Mouse (Mus musculus) heart, embryonic 10.5 days (tissue): ENCODE results near the gene Cyp2s1. TPM values are rescaled to one million over a fixed set of nuclear protein-coding genes. Genes with fewer than 3 reads are reported as not detected.
A peak's percentile ranks its signal among the peaks of the same experiment; 100 is the strongest.

Experiments used
- DNase-seq: peaks from one replicate; pipeline ENCODE4 v3.0.0-alpha.2; 2017; ENCODE audit warnings: low spot score
- H3K27ac ChIP-seq: fragments of 300-500 bp; sonication (generic); 2 replicates; pipeline ENCODE4 v1.5.1; 2016; ENCODE audit warnings: mild to moderate bottlenecking
- H3K27me3 ChIP-seq: fragments of 300-500 bp; sonication (generic); 2 replicates; pipeline ENCODE4 v1.6.1; 2016; ENCODE audit warnings: mild to moderate bottlenecking; ENCODE audit not compliant: poor library complexity, insufficient read depth, severe bottlenecking
- H3K36me3 ChIP-seq: fragments of 300-500 bp; sonication (generic); 2 replicates; pipeline ENCODE4 v1.6.1; 2016; ENCODE audit warnings: mild to moderate bottlenecking, moderate library complexity
- H3K4me1 ChIP-seq: fragments of 300-500 bp; sonication (generic); 2 replicates; pipeline ENCODE4 v1.6.1; 2016; ENCODE audit warnings: mild to moderate bottlenecking
- H3K4me3 ChIP-seq: fragments of 300-500 bp; sonication (generic); 2 replicates; pipeline ENCODE4 v1.5.1; 2016; ENCODE audit warnings: mild to moderate bottlenecking, moderate library complexity
- H3K9me3 ChIP-seq: fragments of 300-500 bp; sonication (generic); 2 replicates; pipeline ENCODE4 v1.6.1; 2016; ENCODE audit warnings: mild to moderate bottlenecking, moderate library complexity
- WGBS: fragments of 180-500 bp; shearing (Covaris S2); methylation state at CpG from one replicate; pipeline ENCODE4 v1.1.7; 2016; 5-methylcytosine and 5-hydroxymethylcytosine counted together
- polyA plus RNA-seq: library from polyadenylated mRNA; unstranded; fragments of >200 nt; fragmentation: Nextera tagmentation; extraction: Ambion mirVana; gene quantifications from 2 replicates; pipeline ENCODE4 v1.2.1, GENCODE M21; 2016

Gene Cyp2s1
- polyA plus RNA-seq, 1 experiment from 2014 or later = 5.5 TPM

- peaks cover 58% of the 10 kb centered on the region for H3K4me1 ChIP-seq
- H3K27ac ChIP-seq = peak overlapping the region; percentile 86; the same call in 1 of the 2 replicates
- 36% methylated on average over 4 of the region's 4 CpGs for WGBS
- peaks cover 10% of the 10 kb centered on the region; the same call in 1 of the 2 replicates for H3K36me3 ChIP-seq
- no peaks in the 10 kb centered on the region for H3K9me3 ChIP-seq
- H3K4me3 ChIP-seq = peak overlapping the region; percentile 68
- no peaks in the 10 kb centered on the region; the same call in 1 of the 2 replicates for H3K27me3 ChIP-seq
- DNase-seq = no peak
These were observed 29.7 kb downstream of the Cyp2s1 start for GRCm38 (mm10) chr7:25786974-25787373.

DNA sequence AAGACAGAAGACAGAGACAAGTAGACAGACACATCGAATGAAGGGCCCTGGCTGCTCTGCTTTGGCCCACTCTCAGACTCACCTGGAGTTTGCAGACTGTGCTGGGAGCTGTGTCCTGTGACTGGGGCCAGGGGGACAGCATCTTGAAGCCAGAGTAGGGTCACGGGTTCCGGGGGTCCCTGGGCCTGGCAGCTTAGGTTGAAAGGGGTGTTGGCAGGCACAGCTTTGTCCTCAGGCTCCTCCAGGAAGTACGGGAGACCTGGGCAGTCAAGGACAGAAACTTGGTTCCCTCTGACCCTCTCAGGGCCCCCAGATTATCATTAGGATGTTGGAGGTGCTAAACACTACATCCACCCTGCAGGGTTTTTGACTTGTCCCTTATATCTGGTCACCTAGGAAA lies 31.0 kb downstream of the Cyp2s1 start:
- no peak for DNase-seq
- 75% methylated on average over 4 of the region's 4 CpGs for WGBS
- peaks cover 10% of the 10 kb centered on the region; the same call in 1 of the 2 replicates for H3K36me3 ChIP-seq
- peaks cover 69% of the 10 kb centered on the region for H3K4me1 ChIP-seq
- no peaks in the 10 kb centered on the region; the same call in 1 of the 2 replicates for H3K27me3 ChIP-seq
- H3K27ac ChIP-seq = peak overlapping the region; percentile 17; the same call in 1 of the 2 replicates
- H3K9me3 ChIP-seq = no peaks in the 10 kb centered on the region
- H3K4me3 ChIP-seq = no peak overlapping the region

DNA sequence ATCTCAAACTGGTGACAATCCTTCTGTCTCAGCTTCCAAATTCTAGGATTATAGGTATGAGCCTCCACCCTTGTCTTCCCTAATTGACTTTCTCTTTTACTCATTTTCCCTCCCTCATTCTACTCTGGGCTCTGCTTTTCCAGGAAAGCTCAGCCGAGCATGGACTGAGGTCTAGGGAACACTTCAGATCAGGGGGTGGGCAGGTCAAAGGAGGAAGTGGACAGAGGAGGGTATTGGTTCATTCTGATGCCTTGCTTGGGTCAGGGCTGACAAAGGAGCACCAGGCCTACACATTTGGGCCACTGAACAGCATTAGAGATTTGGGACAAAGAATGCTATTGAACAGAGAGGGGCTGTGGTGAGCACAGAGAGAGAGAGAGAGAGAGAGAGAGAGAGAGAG lies 31.9 kb downstream of the Cyp2s1 start:
- Histone ChIP-seq H3K4me1 (peaks cover 72% of the 10 kb centered on the region), H3K36me3 (peaks cover 10% of the 10 kb centered on the region; the same call in 1 of the 2 replicates), H3K27ac (no peak overlapping the region; the same call in 1 of the 2 replicates), H3K27me3 (no peaks in the 10 kb centered on the region; the same call in 1 of the 2 replicates), H3K4me3 (no peak overlapping the region), H3K9me3 (no peaks in the 10 kb centered on the region)
- 48% methylated on average over 1 of the region's 1 CpGs for WGBS
- no peak for DNase-seq

- 34% methylated on average over 8 of the region's 8 CpGs for WGBS
- Histone ChIP-seq H3K27me3 (no peaks in the 10 kb centered on the region), H3K36me3 (peaks cover 11% of the 10 kb centered on the region; the same call in 1 of the 2 replicates), H3K9me3 (no peaks in the 10 kb centered on the region), H3K4me3 (no peak overlapping the region), H3K4me1 (peaks cover 67% of the 10 kb centered on the region), H3K27ac (peak overlapping the region; percentile 30; the same call in 1 of the 2 replicates)
- DNase-seq = no peak
These were observed 33.0 kb downstream of the Cyp2s1 start for GRCm38 (mm10) chr7:25783746-25784145.

DNA sequence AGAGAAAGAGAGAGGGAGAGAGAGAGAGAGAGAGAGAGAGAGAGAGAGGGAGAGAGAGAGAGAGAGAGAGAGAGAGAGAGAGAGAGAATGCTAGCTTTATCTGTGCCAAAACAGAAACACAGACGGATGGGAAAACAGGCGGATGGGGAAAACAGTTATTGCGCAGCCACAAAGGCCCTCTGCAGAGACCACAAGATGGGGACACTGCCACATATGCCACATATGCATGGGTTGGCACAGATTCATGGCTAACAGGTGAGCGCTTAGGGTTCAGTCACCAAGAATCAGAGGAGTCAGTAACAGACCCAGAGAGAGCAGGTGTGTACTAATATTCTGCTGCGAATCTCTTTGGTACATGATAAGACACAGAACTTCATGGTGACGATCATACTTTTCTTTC lies 34.0 kb downstream of the Cyp2s1 start:
- peaks cover 21% of the 10 kb centered on the region for H3K36me3 ChIP-seq
- H3K9me3 ChIP-seq = no peaks in the 10 kb centered on the region
- peaks cover 58% of the 10 kb centered on the region for H3K4me1 ChIP-seq
- no peak overlapping the region for H3K27ac ChIP-seq
- no peak for DNase-seq
- H3K4me3 ChIP-seq = no peak overlapping the region
- WGBS = 70% methylated on average over 6 of the region's 6 CpGs
- H3K27me3 ChIP-seq = no peaks in the 10 kb centered on the region

GRCm38 (mm10) chr7:25781937-25782610 lies 34.6 kb downstream of the Cyp2s1 start:
- Histone ChIP-seq H3K4me1 (peaks cover 51% of the 10 kb centered on the region), H3K36me3 (peaks cover 27% of the 10 kb centered on the region), H3K4me3 (peak overlapping the region; percentile 58), H3K9me3 (no peaks in the 10 kb centered on the region), H3K27me3 (no peaks in the 10 kb centered on the region), H3K27ac (peak overlapping the region; percentile 85)
- no peak for DNase-seq
- 40% methylated on average over 11 of the region's 11 CpGs for WGBS

DNA sequence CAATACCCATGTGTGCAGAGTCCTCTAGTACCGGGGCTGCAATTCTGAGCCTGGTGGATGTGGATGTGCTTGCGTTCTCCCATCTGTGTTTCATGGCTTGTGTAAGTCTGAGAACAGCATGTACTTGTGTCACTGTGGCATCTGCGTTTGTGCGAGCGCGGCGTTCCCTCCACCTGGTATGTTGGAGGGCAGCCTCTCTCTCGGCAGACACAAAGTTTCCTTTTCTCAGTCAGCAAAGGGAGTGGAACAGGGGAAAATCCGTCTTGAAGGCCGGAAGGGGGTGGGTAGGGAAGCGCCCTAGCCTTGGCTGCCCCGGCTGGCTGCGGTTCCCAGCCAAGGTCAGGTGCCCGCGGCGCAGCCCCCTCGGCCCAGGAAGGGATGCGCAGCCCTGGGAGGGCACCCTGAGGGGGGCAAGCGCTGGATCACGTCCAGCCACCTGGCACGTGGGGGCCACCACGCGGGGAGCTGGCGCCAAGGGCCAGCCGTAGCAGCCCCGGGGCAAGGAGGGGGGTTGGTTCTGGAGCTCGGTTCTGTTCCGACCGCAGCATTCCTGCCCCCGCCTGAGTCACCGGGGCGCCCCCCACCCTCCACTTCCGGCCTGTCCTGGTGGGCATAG lies 35.3 kb downstream of the Cyp2s1 start:
- WGBS = 10% methylated on average over 31 of the region's 33 CpGs
- H3K36me3 ChIP-seq = peaks cover 34% of the 10 kb centered on the region
- H3K27me3 ChIP-seq = no peaks in the 10 kb centered on the region
- H3K4me1 ChIP-seq = peaks cover 46% of the 10 kb centered on the region
- H3K4me3 ChIP-seq = peak overlapping the region; percentile 58
- no peaks in the 10 kb centered on the region for H3K9me3 ChIP-seq
- DNase-seq = no peak
- H3K27ac ChIP-seq = peak overlapping the region; percentile 85

- Histone ChIP-seq H3K27ac (no peak overlapping the region; the same call in 1 of the 2 replicates), H3K4me3 (no peak overlapping the region), H3K36me3 (peaks cover 38% of the 10 kb centered on the region), H3K9me3 (no peaks in the 10 kb centered on the region), H3K27me3 (no peaks in the 10 kb centered on the region), H3K4me1 (peaks cover 42% of the 10 kb centered on the region)
- DNase-seq = no peak
- WGBS = 50% methylated on average over 4 of the region's 4 CpGs
These were observed 36.0 kb downstream of the Cyp2s1 start for GRCm38 (mm10) chr7:25780753-25781152.

GRCm38 (mm10) chr7:25780021-25780420 lies 36.7 kb downstream of the Cyp2s1 start:
- peaks cover 40% of the 10 kb centered on the region for H3K4me1 ChIP-seq
- H3K4me3 ChIP-seq = no peak overlapping the region
- 83% methylated on average over 5 of the region's 5 CpGs for WGBS
- no peak for DNase-seq
- no peaks in the 10 kb centered on the region for H3K27me3 ChIP-seq
- no peaks in the 10 kb centered on the region for H3K9me3 ChIP-seq
- H3K36me3 ChIP-seq = peaks cover 37% of the 10 kb centered on the region
- H3K27ac ChIP-seq = no peak overlapping the region

DNA sequence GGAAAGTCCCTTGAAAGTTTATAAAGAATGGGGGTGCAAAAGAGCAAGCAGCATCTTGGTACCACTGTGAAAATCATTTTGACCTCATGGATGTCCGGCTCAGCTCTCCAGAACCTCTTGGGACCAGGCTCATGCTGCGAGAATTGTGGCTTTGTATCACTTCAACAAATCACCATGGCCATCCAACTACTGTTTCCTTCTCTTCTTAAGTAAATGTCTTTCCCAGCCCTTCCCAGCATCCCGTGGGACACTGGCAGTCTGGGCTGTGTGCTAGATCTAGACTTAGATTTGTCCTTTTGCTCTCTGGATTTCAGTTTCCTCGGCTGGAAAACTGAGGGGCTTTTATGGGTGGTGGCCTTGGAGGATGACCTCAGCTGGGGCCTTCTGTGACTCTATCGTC lies 48.5 kb downstream of the Cyp2s1 start:
- 84% methylated on average over 5 of the region's 5 CpGs for WGBS
- Histone ChIP-seq H3K4me3 (no peak overlapping the region), H3K4me1 (peaks cover 12% of the 10 kb centered on the region), H3K27ac (no peak overlapping the region), H3K9me3 (no peaks in the 10 kb centered on the region), H3K36me3 (peaks cover 82% of the 10 kb centered on the region), H3K27me3 (no peaks in the 10 kb centered on the region)
- DNase-seq = no peak

DNA sequence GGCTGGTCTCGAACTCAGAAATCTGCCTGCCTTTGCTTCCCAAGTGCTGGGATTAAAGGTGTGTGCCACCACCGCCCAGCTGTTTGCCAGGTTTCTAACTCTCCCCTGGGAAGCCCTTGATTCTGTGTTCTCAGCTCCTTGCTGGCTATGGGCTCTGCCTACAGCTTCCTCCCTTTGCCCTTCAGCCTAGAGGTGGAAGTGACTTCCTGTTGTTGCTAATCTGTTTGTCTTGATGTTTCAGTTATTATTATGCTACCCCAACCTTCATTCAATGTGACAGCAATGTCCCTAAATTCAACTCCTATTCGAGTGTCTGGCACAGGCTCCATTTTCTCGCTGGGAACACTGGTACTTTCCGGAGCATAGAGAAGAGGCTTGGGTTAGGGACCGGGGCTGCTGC lies 50.6 kb downstream of the Cyp2s1 start:
- DNase-seq = no peak
- Histone ChIP-seq H3K27me3 (no peaks in the 10 kb centered on the region), H3K4me3 (no peak overlapping the region), H3K27ac (no peak overlapping the region), H3K36me3 (peaks cover 80% of the 10 kb centered on the region), H3K9me3 (no peaks in the 10 kb centered on the region), H3K4me1 (peaks cover 12% of the 10 kb centered on the region)
- WGBS = 79% methylated on average over 6 of the region's 6 CpGs

GRCm38 (mm10) chr7:25764221-25764620 lies 52.5 kb downstream of the Cyp2s1 start:
- Histone ChIP-seq H3K9me3 (no peaks in the 10 kb centered on the region), H3K36me3 (peaks cover 74% of the 10 kb centered on the region), H3K4me1 (peaks cover 12% of the 10 kb centered on the region), H3K4me3 (no peak overlapping the region), H3K27ac (peak overlapping the region; percentile 70), H3K27me3 (no peaks in the 10 kb centered on the region)
- 30% methylated on average over 5 of the region's 5 CpGs for WGBS
- peak; percentile 75 for DNase-seq

DNA sequence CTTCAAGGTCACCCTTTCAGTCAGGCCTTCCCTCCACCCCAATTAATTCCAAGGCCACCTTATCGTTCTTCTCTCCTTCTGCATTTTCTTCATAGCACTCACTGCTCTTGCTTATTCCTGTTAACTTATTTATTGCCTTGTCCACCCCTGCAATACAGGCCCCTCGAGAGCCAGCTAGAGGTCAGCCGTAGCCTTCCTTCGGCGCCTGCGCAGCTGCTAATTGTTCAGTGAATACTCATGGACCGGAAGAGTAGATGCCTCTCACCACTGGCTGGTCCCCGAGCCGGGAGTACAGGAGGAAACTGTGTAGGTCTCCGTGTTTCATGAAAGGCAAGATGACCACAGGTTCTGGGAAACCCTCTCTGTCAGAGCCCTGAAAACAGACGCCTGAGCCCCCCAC lies 53.0 kb downstream of the Cyp2s1 start:
- peaks cover 12% of the 10 kb centered on the region for H3K4me1 ChIP-seq
- no peak for DNase-seq
- H3K36me3 ChIP-seq = peaks cover 73% of the 10 kb centered on the region
- H3K4me3 ChIP-seq = no peak overlapping the region
- 65% methylated on average over 11 of the region's 11 CpGs for WGBS
- no peaks in the 10 kb centered on the region for H3K27me3 ChIP-seq
- H3K9me3 ChIP-seq = no peaks in the 10 kb centered on the region
- peak overlapping the region; percentile 70 for H3K27ac ChIP-seq
